Mouse (Mus musculus) liver, adult 2 months (tissue): Measurements from ENCODE around the gene Siva1.

Source experiments
- CTCF ChIP-seq: fragments of 200-500 bp; IDR thresholded peaks from 2 replicates; pipeline ENCODE4 v1.5.1; 2011; ENCODE audit warnings: low read depth, low read length, control low read depth
- POLR2A ChIP-seq: fragments of 200-500 bp; IDR thresholded peaks from 2 replicates; pipeline ENCODE4 v1.6.1; 2011; ENCODE audit warnings: low read length, control low read depth; ENCODE audit not compliant: insufficient read depth; ENCODE audit errors: extremely low read depth

- TF ChIP-seq POLR2A = no peak
- no peak for TF ChIP-seq CTCF
Measured at GRCm38 (mm10) chr12:112632907-112633306, 11.6 kb upstream of the Siva1 start.
